Mouse (Mus musculus) urinary bladder, postnatal 25 days (tissue): ENCODE measurements around the gene Msantd3.

Experiments
- DNase-seq: peaks from one replicate; pipeline ENCODE4 v3.0.0; 2022; ENCODE audit warnings: low spot score

Msantd3 gene

GRCm38 (mm10) chr4:48555729-48556128, 16.0 kb downstream of the Msantd3 start:
- DNase-seq: peak; percentile 35

GRCm38 (mm10) chr4:48559652-48560051, 19.9 kb downstream of the Msantd3 start:
- no peak for DNase-seq

GRCm38 (mm10) chr4:48561824-48562223, 22.1 kb downstream of the Msantd3 start:
- no peak for DNase-seq

- no peak for DNase-seq
Measured at GRCm38 (mm10) chr4:48564962-48565361, 25.2 kb downstream of the Msantd3 start.

- no peak for DNase-seq
Measured at GRCm38 (mm10) chr4:48576361-48576760, 36.6 kb downstream of the Msantd3 start.

GRCm38 (mm10) chr4:48577831-48578230, 38.1 kb downstream of the Msantd3 start:
- no peak for DNase-seq

GRCm38 (mm10) chr4:48578399-48578798, 38.7 kb downstream of the Msantd3 start:
- DNase-seq: no peak

- no peak for DNase-seq
Measured at GRCm38 (mm10) chr4:48579475-48580110, 39.9 kb downstream of the Msantd3 start.

GRCm38 (mm10) chr4:48581201-48581600, 41.5 kb downstream of the Msantd3 start:
- DNase-seq: no peak

DNA sequence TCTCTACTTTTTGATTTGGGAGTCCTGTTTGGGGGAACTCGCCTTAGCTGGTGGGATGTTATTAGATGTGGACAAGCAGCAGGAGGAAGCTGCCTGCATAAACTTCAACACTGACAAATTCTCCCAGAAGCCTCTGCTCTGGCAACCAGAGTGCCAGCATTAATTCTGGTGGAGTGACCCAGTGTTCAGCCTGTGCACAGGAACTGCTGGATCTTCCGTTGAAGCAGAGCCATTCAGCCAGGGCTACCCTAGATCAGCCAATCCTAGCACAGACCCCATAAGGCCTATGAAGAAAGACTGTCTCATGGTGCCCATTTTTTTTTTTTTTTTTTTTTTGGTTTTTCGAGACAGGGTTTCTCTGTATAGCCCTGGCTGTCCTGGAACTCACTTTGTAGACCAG, 42.3 kb downstream of the Msantd3 start:
- DNase-seq: no peak

DNA sequence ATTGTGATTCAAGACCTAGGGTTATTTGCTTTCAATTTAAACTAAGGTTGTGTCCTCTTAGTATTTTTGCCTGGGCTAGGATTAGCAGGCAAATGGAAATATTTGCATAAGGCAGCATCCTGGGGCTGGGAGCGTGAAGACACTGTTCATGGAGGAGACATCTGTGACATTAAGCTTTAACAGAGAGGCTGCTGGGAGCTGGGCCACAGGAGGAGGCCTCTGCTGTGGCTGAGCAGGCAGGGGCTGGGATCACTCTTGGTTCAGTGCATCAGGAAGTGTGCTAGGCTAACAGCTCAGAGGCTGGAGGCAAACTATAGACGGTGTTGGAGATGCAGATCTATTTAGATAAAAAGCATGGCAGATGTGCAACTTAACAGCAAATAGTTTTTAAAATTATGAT, 43.2 kb downstream of the Msantd3 start:
- DNase-seq: no peak

DNA sequence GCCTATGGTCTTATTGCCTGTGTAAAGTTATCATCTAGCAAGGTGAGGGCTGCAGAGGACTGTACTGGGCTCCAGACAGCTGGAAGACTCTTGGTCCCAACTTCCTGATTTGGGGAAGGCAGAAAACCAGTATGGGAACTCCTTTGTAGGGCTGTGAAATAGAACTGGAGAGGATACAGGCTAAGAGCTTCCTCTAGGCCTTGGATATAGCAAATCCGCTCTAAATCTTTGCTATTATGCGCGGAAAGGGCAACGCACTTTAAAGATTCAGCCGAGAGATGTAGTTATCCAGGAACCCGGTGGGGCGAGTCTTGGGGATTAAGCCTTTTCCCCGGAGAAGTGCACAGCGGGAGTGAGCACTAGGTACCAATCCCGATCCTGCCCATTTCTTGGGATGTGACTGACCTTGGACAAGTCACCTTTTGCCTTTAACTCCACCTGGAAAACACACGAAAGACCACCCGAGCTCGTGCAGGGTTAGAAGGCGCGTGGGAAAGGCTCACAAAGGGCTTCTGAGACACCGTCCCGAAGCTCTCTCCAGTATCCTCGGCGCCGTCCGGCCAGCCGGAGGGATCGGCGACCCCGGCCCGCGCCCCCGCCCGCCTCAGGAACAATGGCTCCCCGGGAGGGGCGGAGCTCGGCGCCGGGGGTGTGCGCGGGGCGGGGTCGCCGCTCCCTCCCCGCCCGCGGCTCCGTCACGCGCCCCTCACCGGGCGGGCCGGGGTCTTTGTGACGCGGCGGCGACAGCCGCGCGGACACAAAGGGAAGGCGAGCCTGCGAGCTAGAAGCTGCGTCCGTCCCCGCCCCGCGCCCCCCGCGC, 44.9 kb downstream of the Msantd3 start, which contains the start of gene Tmeff1:
Gene Tmeff1 (plus strand): TSS at position 754 of the 820 bp plus-strand sequence.
- DNase-seq: peak; percentile 26

- DNase-seq: peak; percentile 38
Measured at GRCm38 (mm10) chr4:48585241-48586098, 45.7 kb downstream of the Msantd3 start.

- peak; percentile 18 for DNase-seq
Measured at GRCm38 (mm10) chr4:48586099-48586821, 46.5 kb downstream of the Msantd3 start.

- no peak for DNase-seq
Measured at GRCm38 (mm10) chr4:48587526-48587925, 47.8 kb downstream of the Msantd3 start.

DNA sequence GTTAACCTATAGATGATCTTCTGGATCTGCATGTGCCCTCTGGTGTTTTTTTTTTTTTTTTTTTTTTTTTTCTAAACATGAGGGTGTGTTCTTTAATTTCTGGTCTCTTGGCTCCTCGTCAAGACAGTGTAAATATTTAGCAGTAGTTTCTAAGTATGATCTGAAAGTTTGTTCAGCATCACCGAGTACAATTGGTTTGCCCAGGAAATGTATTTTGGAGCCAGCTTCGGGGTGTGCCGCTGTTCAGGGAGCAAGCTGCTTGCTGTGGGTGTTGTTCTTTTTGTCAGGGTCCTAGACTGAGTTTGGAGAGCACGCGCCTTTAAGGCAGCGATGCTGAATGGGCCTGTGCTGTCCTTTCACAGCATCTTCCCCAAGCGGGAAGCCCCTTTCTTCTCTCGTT, 48.8 kb downstream of the Msantd3 start:
- no peak for DNase-seq

DNA sequence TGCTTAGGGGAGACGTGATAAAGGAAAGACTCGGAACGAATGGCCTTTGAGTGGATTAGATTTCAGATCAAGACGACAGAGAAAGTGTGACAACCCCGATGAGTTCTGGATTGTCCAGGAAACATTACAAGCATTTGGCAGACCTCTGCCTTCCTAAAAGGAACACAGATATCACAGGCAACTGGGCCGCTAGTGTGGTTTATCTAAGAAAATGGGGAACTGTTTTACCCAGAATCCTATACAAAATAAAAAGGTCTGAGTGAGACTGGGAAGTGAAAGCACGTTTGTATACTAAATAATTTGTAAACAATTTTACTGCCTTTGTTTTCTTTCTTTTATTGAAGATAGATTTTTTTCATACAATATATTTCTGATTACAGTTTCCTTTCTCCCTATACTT, 51.1 kb downstream of the Msantd3 start:
- DNase-seq: no peak

DNA sequence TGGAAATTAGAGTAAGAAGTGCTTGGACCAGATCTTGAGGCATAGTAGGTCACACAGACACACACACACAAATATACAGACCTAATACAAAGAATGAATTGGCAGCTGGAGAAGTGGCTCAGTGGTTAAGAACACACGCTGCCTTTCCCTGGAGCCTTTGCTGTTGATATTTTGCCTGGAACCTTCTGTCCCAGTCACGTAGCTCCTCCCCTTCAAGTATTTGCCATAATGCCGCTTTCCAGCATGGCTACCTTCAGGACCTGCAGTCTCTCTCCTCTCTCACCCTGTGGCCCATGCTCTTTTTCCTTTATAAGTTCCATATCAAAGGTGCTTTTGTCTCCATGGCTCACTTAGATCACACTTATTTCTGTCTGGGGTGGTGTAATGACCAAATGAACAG, 51.7 kb downstream of the Msantd3 start:
- DNase-seq: no peak

GRCm38 (mm10) chr4:48592328-48592727, 52.6 kb downstream of the Msantd3 start:
- no peak for DNase-seq

- no peak for DNase-seq
Measured at GRCm38 (mm10) chr4:48592844-48593243, 53.1 kb downstream of the Msantd3 start.

DNA sequence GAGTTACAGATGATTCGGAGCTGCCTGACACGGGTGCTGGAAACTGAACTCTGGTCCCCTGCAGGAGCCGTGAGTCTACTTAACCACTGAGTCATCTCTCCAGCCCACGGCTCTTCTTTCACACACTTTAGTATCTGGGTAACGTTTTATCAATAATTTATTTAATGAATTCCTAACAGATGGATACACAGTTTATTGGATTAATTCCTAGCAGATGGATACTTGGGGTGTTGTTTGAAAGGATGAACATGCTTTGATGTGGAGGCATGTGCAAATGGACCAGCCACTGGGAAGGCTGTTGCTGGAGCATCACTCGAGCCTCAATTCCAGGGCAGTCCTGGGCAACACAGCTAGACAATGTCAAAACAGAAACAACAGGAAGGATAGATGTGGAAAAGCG, 56.4 kb downstream of the Msantd3 start:
- no peak for DNase-seq

DNA sequence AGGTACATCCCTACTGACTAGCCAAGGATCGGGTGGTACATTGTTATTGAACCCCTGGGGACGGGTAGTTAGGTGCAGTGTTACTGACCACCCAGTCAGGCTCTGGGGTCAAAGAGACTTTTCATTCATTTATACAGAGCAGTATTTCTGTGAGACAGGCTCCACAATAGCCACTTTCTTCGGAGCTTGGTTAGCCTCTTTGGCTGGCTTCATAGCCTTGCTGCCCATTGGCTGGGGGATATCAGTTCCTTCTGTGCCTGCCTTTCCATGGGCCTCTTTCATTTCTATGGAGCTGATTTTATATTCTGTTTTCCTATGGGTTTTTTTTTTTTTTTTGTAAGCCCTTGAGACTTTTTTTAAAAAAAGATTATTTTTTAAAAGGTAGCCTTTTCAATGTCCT, 65.9 kb downstream of the Msantd3 start:
- no peak for DNase-seq
